Mouse (Mus musculus) heart, postnatal 0 days (tissue): Measurements from ENCODE around the gene Eef2kmt.

ENCODE experiments used
- CTCF ChIP-seq: IDR thresholded peaks from 2 replicates; pipeline ENCODE4 v1.5.1; 2016; ENCODE audit warnings: antibody characterized with exemption, control low read depth, low read depth
- EP300 ChIP-seq: IDR thresholded peaks from 2 replicates; pipeline ENCODE4 v1.6.1; 2016; ENCODE audit warnings: antibody characterized with exemption, low read depth

- no peak for TF ChIP-seq EP300
- no peak for TF ChIP-seq CTCF
These were observed 29.6 kb upstream of the Eef2kmt start for GRCm38 (mm10) chr16:5285376-5285775.
